Mouse (Mus musculus) bone marrow macrophage, adult 2 months (primary cell): ENCODE measurements around the gene Orm3. TPM values are rescaled to one million over a fixed set of nuclear protein-coding genes. Genes with fewer than 3 reads are reported as not detected.

Experiments
- H3K27ac ChIP-seq: 2 replicates; pipeline ENCODE4 v1.5.1; 2012; ENCODE audit warnings: low read depth, low read length; ENCODE audit not compliant: insufficient read depth
- H3K4me1 ChIP-seq: 2 replicates; pipeline ENCODE4 v1.6.1; 2012; ENCODE audit warnings: low read length; ENCODE audit not compliant: control insufficient read depth, insufficient read depth
- H3K4me3 ChIP-seq: 2 replicates; pipeline ENCODE4 v1.5.1; 2012; ENCODE audit warnings: mild to moderate bottlenecking, low read length, moderate library complexity; ENCODE audit not compliant: insufficient read depth
- CTCF ChIP-seq: IDR thresholded peaks from 2 replicates; pipeline ENCODE4 v1.5.1; 2012; ENCODE audit warnings: low read depth, mild to moderate bottlenecking, low read length, moderate library complexity
- POLR2A ChIP-seq: IDR thresholded peaks from 2 replicates; pipeline ENCODE4 v1.6.1; 2012; ENCODE audit warnings: mild to moderate bottlenecking, low read depth, low read length, borderline replicate concordance
- polyA plus RNA-seq: library from polyadenylated mRNA; stranded (reverse); fragments of >200 nt; gene quantifications from 2 replicates; pipeline ENCODE4 v1.2.4, GENCODE M21; 2012; ENCODE audit not compliant: missing spikeins, insufficient read depth, insufficient read length

The Orm3 gene
- polyA plus RNA-seq, 1 experiment, result not detected

DNA sequence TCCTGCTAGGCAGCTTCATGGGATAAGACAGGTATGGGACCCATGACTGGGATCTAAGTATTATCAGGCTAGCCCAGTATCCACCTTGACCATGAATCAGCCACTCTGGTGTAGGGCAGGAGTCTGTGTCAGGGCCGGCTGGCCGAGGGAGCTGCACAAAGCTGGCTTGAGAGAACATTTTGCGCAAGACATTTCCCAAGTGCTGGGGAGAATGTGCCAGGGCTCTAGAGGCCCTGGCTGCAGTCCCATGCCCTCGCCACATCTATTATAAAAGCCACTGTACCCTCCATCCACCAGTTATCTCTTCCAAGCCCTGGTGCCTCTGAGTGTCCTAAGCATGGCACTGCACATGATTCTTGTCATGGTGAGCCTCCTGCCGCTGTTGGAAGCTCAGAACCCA, 6.2 kb downstream of the Orm3 start, which contains the start of gene Orm2:
Gene Orm2, plus strand, starts transcription at position 300 of the 400 bp plus-strand sequence.
- Histone ChIP-seq H3K27ac (no peak within 1 kb of the TSS), H3K4me3 (no peak within 1 kb of the TSS), H3K4me1 (peaks cover 39% of the 10 kb centered on the region)
- TF ChIP-seq CTCF (no peak), POLR2A (no peak)

DNA sequence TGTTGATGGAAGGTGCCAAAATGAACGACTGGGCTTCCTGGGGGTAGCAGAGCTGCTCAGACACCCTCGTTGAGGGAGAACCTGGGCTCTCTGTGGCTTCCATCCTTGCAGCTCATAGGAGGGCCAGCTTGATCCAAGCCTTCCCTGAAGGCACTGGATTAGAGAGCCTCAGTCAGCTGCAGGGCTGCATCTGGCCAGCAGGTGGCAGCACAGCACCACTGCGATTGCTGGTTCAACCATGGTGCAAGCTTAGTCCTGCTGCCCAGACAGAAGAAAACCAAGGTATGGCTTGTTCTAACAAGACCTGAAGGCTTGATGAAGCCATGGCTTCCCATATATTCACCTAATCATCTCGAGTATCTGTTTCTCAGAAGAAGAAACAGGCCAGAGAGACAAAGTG, 12.6 kb downstream of the Orm3 start:
- TF ChIP-seq CTCF, result peak; percentile 71
- TF ChIP-seq POLR2A, result no peak
- H3K27ac ChIP-seq, result no peak overlapping the region
- H3K4me3 ChIP-seq, result no peak overlapping the region
- H3K4me1 ChIP-seq, result peaks cover 16% of the 10 kb centered on the region

DNA sequence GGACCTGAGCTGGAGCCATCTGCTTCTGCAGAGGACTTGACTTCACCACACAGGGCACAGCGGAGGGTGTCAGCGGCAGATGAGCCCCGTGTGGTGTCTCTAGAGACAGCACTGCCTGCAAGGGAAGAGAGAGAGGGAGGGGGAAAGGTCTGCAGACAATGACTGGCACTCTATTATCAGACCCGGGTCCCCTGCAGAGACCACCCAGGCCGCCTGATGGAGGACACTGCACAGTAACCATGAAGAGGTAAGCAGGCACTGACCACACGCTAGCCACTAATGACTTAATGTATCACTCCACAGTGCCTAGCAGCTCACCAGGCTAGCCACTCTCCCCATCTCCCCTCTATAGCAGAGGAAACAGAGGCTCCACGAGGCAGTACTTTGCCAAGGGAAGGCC, 14.9 kb downstream of the Orm3 start:
- H3K27ac ChIP-seq, result no peak overlapping the region
- H3K4me3 ChIP-seq, result no peak overlapping the region
- TF ChIP-seq CTCF, result no peak
- peaks cover 17% of the 10 kb centered on the region for H3K4me1 ChIP-seq

DNA sequence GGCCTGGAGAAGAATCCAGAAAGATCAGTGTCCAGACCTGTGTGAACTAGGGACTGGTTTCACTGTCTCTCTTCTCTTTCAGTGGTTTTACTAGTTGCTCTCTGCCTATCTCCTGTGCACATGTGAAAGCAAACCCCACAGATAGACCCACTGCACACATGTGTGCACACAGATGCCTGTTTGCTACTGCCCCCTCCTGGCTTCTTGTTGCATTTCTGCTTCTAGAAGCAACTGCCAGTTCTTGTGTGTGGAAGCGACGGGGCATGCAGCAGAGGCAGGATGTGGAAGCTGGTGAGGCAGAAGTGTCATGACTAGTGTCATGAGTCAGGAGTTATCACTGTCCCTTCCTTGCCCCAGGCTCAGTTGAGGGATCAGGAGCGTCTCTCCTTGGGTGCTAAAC, 15.9 kb downstream of the Orm3 start:
- Histone ChIP-seq H3K4me3 (no peak overlapping the region), H3K27ac (no peak overlapping the region), H3K4me1 (peaks cover 9% of the 10 kb centered on the region)
- TF ChIP-seq POLR2A, result no peak
- peak; percentile 49 for TF ChIP-seq CTCF

DNA sequence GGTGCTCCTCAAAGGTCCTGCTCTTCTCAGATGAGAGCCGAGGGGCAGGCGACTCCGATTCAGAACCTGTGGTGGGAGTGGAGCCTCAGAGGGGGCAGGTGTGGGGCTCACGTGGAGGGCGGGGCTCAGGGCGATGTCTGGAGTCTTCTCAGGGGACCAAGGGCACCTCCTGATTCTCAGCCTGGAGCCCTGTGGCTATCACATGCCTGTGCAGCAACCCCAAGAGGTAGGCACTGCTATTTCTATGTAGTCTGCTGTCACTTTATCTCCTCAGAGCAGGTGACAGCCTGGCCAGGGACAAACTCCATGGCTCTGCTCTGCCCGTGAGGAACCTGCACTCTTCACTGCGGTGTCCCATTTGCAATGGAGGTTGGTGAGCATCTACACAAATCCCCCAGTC, 17.4 kb downstream of the Orm3 start:
- Histone ChIP-seq H3K27ac (no peak overlapping the region), H3K4me3 (no peak overlapping the region), H3K4me1 (peaks cover 9% of the 10 kb centered on the region)
- TF ChIP-seq CTCF (no peak), POLR2A (no peak)

- no peak overlapping the region for H3K27ac ChIP-seq
- TF ChIP-seq CTCF (no peak), POLR2A (no peak)
These were observed 18.4 kb downstream of the Orm3 start for GRCm38 (mm10) chr4:63374331-63374730.

GRCm38 (mm10) chr4:63375367-63375766, 19.4 kb downstream of the Orm3 start:
- TF ChIP-seq POLR2A (no peak), CTCF (no peak)
- H3K27ac ChIP-seq, result no peak overlapping the region
- H3K4me3 ChIP-seq, result no peak overlapping the region

More at GRCm38 (mm10) chr4:63374331-63374730, 18.4 kb downstream of the Orm3 start:
- Histone ChIP-seq H3K4me3 (no peak overlapping the region), H3K4me1 (peaks cover 9% of the 10 kb centered on the region)

DNA sequence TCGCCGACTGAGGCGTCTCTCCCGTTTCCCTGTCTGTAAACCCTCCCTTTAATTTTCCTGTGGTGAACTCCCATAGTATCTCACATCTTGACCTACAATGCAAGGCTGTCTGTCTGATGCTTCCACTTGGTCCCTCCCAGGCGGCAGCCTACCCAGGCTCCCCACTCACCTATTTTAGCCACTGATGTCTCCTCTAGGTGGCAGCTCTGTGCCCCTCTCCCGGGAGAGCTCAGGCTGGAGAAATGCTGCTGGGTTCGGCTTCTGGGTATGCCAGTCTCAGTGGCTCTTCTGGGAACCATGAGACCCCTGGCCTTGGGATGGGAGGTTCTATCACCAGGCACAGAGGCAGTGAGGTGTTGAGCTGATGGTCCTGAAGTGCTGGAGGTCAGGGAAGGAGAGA, 21.5 kb downstream of the Orm3 start:
- no peak for TF ChIP-seq CTCF
- no peak for TF ChIP-seq POLR2A
- Histone ChIP-seq H3K4me3 (no peak overlapping the region), H3K27ac (no peak overlapping the region), H3K4me1 (peaks cover 5% of the 10 kb centered on the region)

More at GRCm38 (mm10) chr4:63375367-63375766, 19.4 kb downstream of the Orm3 start:
- peaks cover 9% of the 10 kb centered on the region for H3K4me1 ChIP-seq

- no peak overlapping the region for H3K4me3 ChIP-seq
- H3K4me1 ChIP-seq, result peaks cover 20% of the 10 kb centered on the region
- no peak overlapping the region for H3K27ac ChIP-seq
- TF ChIP-seq CTCF (no peak), POLR2A (no peak)
These were observed 26.9 kb downstream of the Orm3 start for GRCm38 (mm10) chr4:63382676-63383369.

DNA sequence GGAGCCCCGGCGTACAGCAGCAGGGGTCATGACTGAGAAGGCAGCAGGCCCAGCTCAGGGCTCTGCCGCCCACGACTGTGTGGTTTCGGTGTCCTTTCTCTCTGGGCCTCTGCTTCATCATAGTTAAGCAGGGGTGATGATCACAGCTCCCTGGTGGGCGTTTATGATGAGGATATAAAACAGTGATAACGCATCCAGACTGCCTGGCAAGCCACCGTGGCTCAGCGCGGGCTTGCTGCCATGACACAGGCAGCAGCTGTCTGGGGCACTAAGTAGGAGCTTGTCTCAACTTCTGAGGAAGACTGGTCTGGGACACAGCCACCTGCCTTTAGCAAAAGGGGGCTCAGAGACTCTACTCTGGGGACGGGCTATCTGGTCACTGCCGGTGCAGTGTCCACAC, 27.5 kb downstream of the Orm3 start:
- Histone ChIP-seq H3K27ac (no peak overlapping the region), H3K4me1 (peaks cover 20% of the 10 kb centered on the region), H3K4me3 (no peak overlapping the region)
- TF ChIP-seq CTCF, result no peak
- TF ChIP-seq POLR2A, result no peak
